Mouse (Mus musculus) R1 (cell line): Measurements from ENCODE around the gene Ly6g6c.

Experiments
- DNase-seq: peaks from one replicate; pipeline ENCODE4 v3.0.0-alpha.2; 2018; ENCODE audit warnings: low read depth, low spot score

Gene Ly6g6c

GRCm38 (mm10) chr17:35082841-35083576 is 17.8 kb downstream of the Ly6g6c start:
- no peak for DNase-seq

GRCm38 (mm10) chr17:35083929-35084497 is 18.8 kb downstream of the Ly6g6c start:
- DNase-seq: no peak

GRCm38 (mm10) chr17:35085208-35085865 is 20.1 kb downstream of the Ly6g6c start, which contains the start of gene Ly6g6f:
TSS of gene Ly6g6f (minus strand) at chr17:35085610.
- DNase-seq: no peak

GRCm38 (mm10) chr17:35088151-35088550 is 23.0 kb downstream of the Ly6g6c start:
- DNase-seq: peak; percentile 46

GRCm38 (mm10) chr17:35088825-35089644 is 23.8 kb downstream of the Ly6g6c start, which contains the start of gene Abhd16a:
TSS of gene Abhd16a (plus strand) at chr17:35089263.
- DNase-seq: peak; percentile 95

- DNase-seq: no peak
These were observed 25.2 kb downstream of the Ly6g6c start for GRCm38 (mm10) chr17:35090166-35090932.

GRCm38 (mm10) chr17:35092403-35093198 is 27.4 kb downstream of the Ly6g6c start:
- DNase-seq: no peak

GRCm38 (mm10) chr17:35094475-35095365 is 29.5 kb downstream of the Ly6g6c start:
- DNase-seq: no peak

GRCm38 (mm10) chr17:35096597-35096996 is 31.4 kb downstream of the Ly6g6c start:
- DNase-seq: no peak

- no peak for DNase-seq
These were observed 32.0 kb downstream of the Ly6g6c start for GRCm38 (mm10) chr17:35097164-35097655.

- no peak for DNase-seq
These were observed 35.1 kb downstream of the Ly6g6c start for GRCm38 (mm10) chr17:35100196-35100765.

- DNase-seq: no peak
These were observed 36.0 kb downstream of the Ly6g6c start for GRCm38 (mm10) chr17:35101161-35101560.

GRCm38 (mm10) chr17:35102299-35102698 is 37.1 kb downstream of the Ly6g6c start:
- DNase-seq: no peak

- no peak for DNase-seq
These were observed 38.1 kb downstream of the Ly6g6c start for GRCm38 (mm10) chr17:35103221-35103690.

- no peak for DNase-seq
These were observed 38.9 kb downstream of the Ly6g6c start for GRCm38 (mm10) chr17:35104079-35104478.

GRCm38 (mm10) chr17:35104754-35105153 is 39.6 kb downstream of the Ly6g6c start:
- DNase-seq: no peak

GRCm38 (mm10) chr17:35105740-35106389 is 40.7 kb downstream of the Ly6g6c start:
- peak; percentile 44 for DNase-seq

GRCm38 (mm10) chr17:35106522-35106921 is 41.3 kb downstream of the Ly6g6c start:
- DNase-seq: no peak
